Mouse (Mus musculus): ENCODE measurements around the gene Kcnq4. TPM values are rescaled to one million over a fixed set of nuclear protein-coding genes. Genes with fewer than 3 reads are reported as not detected.

Gene Kcnq4
- total RNA-seq, 2 experiments from 2014 or later = 20.2 to 22.3 TPM

- peak; percentile 61 for DNase-seq
These were observed 22.8 kb downstream of the Kcnq4 start for GRCm38 (mm10) chr4:120725516-120726090.

- DNase-seq = no peak
These were observed 26.8 kb downstream of the Kcnq4 start for GRCm38 (mm10) chr4:120721574-120721973.

GRCm38 (mm10) chr4:120719152-120719551 is 29.3 kb downstream of the Kcnq4 start:
- DNase-seq = no peak

GRCm38 (mm10) chr4:120717591-120717990 is 30.8 kb downstream of the Kcnq4 start:
- no peak for DNase-seq

GRCm38 (mm10) chr4:120716765-120717164 is 31.6 kb downstream of the Kcnq4 start:
- no peak for DNase-seq

- peak; percentile 58 for DNase-seq
These were observed 32.3 kb downstream of the Kcnq4 start for GRCm38 (mm10) chr4:120716141-120716571.

GRCm38 (mm10) chr4:120713856-120714497 is 34.4 kb downstream of the Kcnq4 start:
- DNase-seq = no peak

- no peak for DNase-seq
These were observed 35.4 kb downstream of the Kcnq4 start for GRCm38 (mm10) chr4:120713021-120713420.

- DNase-seq = no peak
These were observed 36.2 kb downstream of the Kcnq4 start for GRCm38 (mm10) chr4:120712236-120712635.

GRCm38 (mm10) chr4:120702511-120702910 is 45.9 kb downstream of the Kcnq4 start:
- no peak for DNase-seq

- DNase-seq = peak; percentile 55
These were observed 46.4 kb downstream of the Kcnq4 start for GRCm38 (mm10) chr4:120702056-120702455.

- peak; percentile 47 for DNase-seq
These were observed 47.2 kb downstream of the Kcnq4 start for GRCm38 (mm10) chr4:120701180-120701579.

- no peak for DNase-seq
These were observed 50.5 kb downstream of the Kcnq4 start for GRCm38 (mm10) chr4:120697799-120698484.

- no peak for DNase-seq
These were observed 51.1 kb downstream of the Kcnq4 start for GRCm38 (mm10) chr4:120697353-120697752.

- peak; percentile 80 for DNase-seq
These were observed 55.7 kb downstream of the Kcnq4 start for GRCm38 (mm10) chr4:120692717-120693116.

GRCm38 (mm10) chr4:120689317-120689716 is 59.1 kb downstream of the Kcnq4 start:
- no peak for DNase-seq

- DNase-seq = no peak
These were observed 61.1 kb downstream of the Kcnq4 start for GRCm38 (mm10) chr4:120687282-120687681.

GRCm38 (mm10) chr4:120683278-120683997 is 65.0 kb downstream of the Kcnq4 start:
- DNase-seq = no peak

GRCm38 (mm10) chr4:120682168-120682567 is 66.2 kb downstream of the Kcnq4 start:
- peak; percentile 54 for DNase-seq

- DNase-seq = no peak
These were observed 67.5 kb downstream of the Kcnq4 start for GRCm38 (mm10) chr4:120680953-120681352.

GRCm38 (mm10) chr4:120675640-120676039 is 72.8 kb downstream of the Kcnq4 start:
- DNase-seq = no peak

GRCm38 (mm10) chr4:120674775-120675451 is 73.5 kb downstream of the Kcnq4 start:
- no peak for DNase-seq
